29 mouse cellular contexts compared by ENCODE assay signal in genomic region chr14:116977259-116977658, GRCm38 (mm10). TPM values are rescaled to one million over a fixed set of nuclear protein-coding genes. Genes with fewer than 3 reads are reported as not detected.
"Had no signal": no experiment of that assay in that cellular context is flagged by ENCODE, and none has a peak within 500 bp of the region (broad histone marks: within the 10 kb centered on the region; RNA-seq: fewer than 3 reads in every experiment).

No protein-coding gene starts in this region.

- H3K4me3 ChIP-seq: embryonic facial prominence, embryonic 10.5 days; embryonic facial prominence, embryonic 12.5 days; embryonic facial prominence, embryonic 13.5 days; embryonic facial prominence, embryonic 15.5 days; erythroblast, embryonic 14.5 days; forebrain, embryonic 10.5 days; forebrain, embryonic 12.5 days; forebrain, embryonic 13.5 days; forebrain, embryonic 15.5 days; gastrocnemius, adult 2 months; heart, embryonic 10.5 days had no signal

- ATAC-seq: forebrain, embryonic 13.5 days; forebrain, embryonic 14.5 days; forebrain, embryonic 15.5 days; forebrain, embryonic 16.5 days; forebrain, postnatal 0 days had no signal

- H3K9ac ChIP-seq: embryonic facial prominence, embryonic 12.5 days; embryonic facial prominence, embryonic 13.5 days; embryonic facial prominence, embryonic 15.5 days; forebrain, embryonic 12.5 days; forebrain, embryonic 13.5 days; forebrain, embryonic 15.5 days; forebrain, postnatal 0 days had no signal

- H3K36me3 ChIP-seq: embryonic facial prominence, embryonic 10.5 days; embryonic facial prominence, embryonic 12.5 days; embryonic facial prominence, embryonic 13.5 days; embryonic facial prominence, embryonic 15.5 days; forebrain, embryonic 12.5 days; forebrain, embryonic 15.5 days; heart, embryonic 10.5 days had no signal

- H3K4me1 ChIP-seq: embryonic facial prominence, embryonic 10.5 days; embryonic facial prominence, embryonic 12.5 days; embryonic facial prominence, embryonic 15.5 days; forebrain, embryonic 10.5 days; forebrain, embryonic 12.5 days; forebrain, embryonic 15.5 days; heart, embryonic 10.5 days had no signal

- DNase-seq: cerebellum, adult 9-10 months; cerebellum, adult 9-11 months; cerebellum, postnatal 10 days; cerebellum, postnatal 14 days; cerebellum, postnatal 25 days; cerebellum, postnatal 36 days; embryo, embryonic 11 days; forebrain, postnatal 0 days; gastrocnemius, adult 2 months; gastrocnemius, postnatal 10 days; gastrocnemius, postnatal 14 days; gastrocnemius, postnatal 25 days; gastrocnemius, postnatal 36 days; heart, adult 11 months; heart, adult 18-20 months had no signal

- H3K27ac ChIP-seq: embryonic facial prominence, embryonic 10.5 days; embryonic facial prominence, embryonic 12.5 days; embryonic facial prominence, embryonic 13.5 days; embryonic facial prominence, embryonic 15.5 days; forebrain, embryonic 10.5 days; forebrain, embryonic 12.5 days; forebrain, embryonic 13.5 days; forebrain, embryonic 15.5 days; gastrocnemius, adult 2 months; heart, embryonic 10.5 days had no signal

- H3K9me3 ChIP-seq: embryonic facial prominence, embryonic 10.5 days; embryonic facial prominence, embryonic 12.5 days; embryonic facial prominence, embryonic 13.5 days; embryonic facial prominence, embryonic 15.5 days; forebrain, embryonic 10.5 days; forebrain, embryonic 12.5 days; forebrain, embryonic 13.5 days; forebrain, embryonic 15.5 days; heart, embryonic 10.5 days had no signal

- H3K4me2 ChIP-seq: embryonic facial prominence, embryonic 12.5 days; embryonic facial prominence, embryonic 13.5 days; embryonic facial prominence, embryonic 15.5 days; forebrain, embryonic 12.5 days; forebrain, embryonic 13.5 days; forebrain, embryonic 15.5 days had no signal

- H3K27me3 ChIP-seq: embryonic facial prominence, embryonic 12.5 days; embryonic facial prominence, embryonic 13.5 days; embryonic facial prominence, embryonic 15.5 days; forebrain, embryonic 12.5 days; forebrain, embryonic 13.5 days; forebrain, embryonic 15.5 days had no signal

RNA-seq across cellular contexts. Expression of gene Gpc6, which starts 52.1 kb away (rescaled TPM):
- total RNA-seq: common myeloid progenitor, adult 5-6 weeks; granulocyte monocyte progenitor cell, adult 5-6 weeks had no signal
- polyA plus RNA-seq: erythroblast, embryonic 14.5 days had no signal
